Mouse (Mus musculus): ENCODE results near the gene Gm11639. TPM values are rescaled to one million over a fixed set of nuclear protein-coding genes. Genes with fewer than 3 reads are reported as not detected.

Gene Gm11639
- polyA plus RNA-seq, 1 experiment from 2014 or later = 0.07 TPM

DNA sequence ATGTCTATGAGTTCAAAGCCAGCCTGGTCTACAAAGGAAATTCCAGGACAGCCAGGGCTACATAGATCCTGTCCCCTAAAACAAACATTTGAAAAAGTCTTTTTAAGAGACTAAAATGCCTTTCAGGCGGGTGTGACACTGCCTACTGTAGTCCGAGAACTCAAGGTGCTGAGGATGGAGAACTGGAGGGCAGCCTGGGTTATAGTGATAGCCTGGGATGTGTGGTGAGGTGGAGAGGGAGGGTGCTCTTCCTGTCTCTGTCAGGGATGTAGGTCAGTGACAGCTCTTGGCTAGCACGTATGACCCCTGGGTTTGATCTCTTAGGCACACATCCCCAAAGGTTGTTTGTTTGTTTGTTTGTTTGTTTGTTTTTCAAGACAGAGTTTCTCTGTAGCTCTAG, 458.6 kb downstream of the Gm11639 start:
- 39% methylated on average over 3 of the region's 3 CpGs for WGBS (ENCODE audit: insufficient replicate concordance)
- H3K4me3 ChIP-seq (replicated peaks) = no peak overlapping the region
- H3K4me2 ChIP-seq = no peak overlapping the region
- peaks cover 43% of the 10 kb centered on the region for H3K4me1 ChIP-seq (replicated peaks)
- peaks cover 26% of the 10 kb centered on the region for H3K36me3 ChIP-seq
- H3K27ac ChIP-seq = peak overlapping the region; percentile 70
- DNase-seq (no peak), ATAC-seq (ENCODE audit: low read depth) (peak; percentile 71)
- 0 out of 2 replicates have a peak overlapping the region, but pooled peaks have one; percentile 2 for H3K9ac ChIP-seq
- H3K9me3 ChIP-seq (replicated peaks) = no peaks in the 10 kb centered on the region
- no peaks in the 10 kb centered on the region for H3K27me3 ChIP-seq

- 57% methylated on average over 11 of the region's 11 CpGs for WGBS (ENCODE audit: insufficient replicate concordance)
- no peak overlapping the region for H3K4me2 ChIP-seq
- DNase-seq (no peak), ATAC-seq (ENCODE audit: low read depth) (peak; percentile 19)
- H3K9ac ChIP-seq = peak overlapping the region; percentile 2; the same call in 1 of the 2 replicates
- H3K4me3 ChIP-seq (replicated peaks) = no peak overlapping the region
- peaks cover 20% of the 10 kb centered on the region for H3K36me3 ChIP-seq
- peaks cover 47% of the 10 kb centered on the region for H3K4me1 ChIP-seq (replicated peaks)
- H3K9me3 ChIP-seq (replicated peaks) = no peaks in the 10 kb centered on the region
- no peaks in the 10 kb centered on the region for H3K27me3 ChIP-seq
- H3K27ac ChIP-seq = peak overlapping the region; percentile 70
These were observed 459.2 kb downstream of the Gm11639 start for GRCm38 (mm10) chr11:105144508-105145210.

GRCm38 (mm10) chr11:105145211-105145610, 459.7 kb downstream of the Gm11639 start:
- WGBS (ENCODE audit: insufficient replicate concordance) = 81% methylated on average over 10 of the region's 10 CpGs
- H3K9ac ChIP-seq = no peak overlapping the region
- DNase-seq = no peak
- no peak overlapping the region for H3K4me3 ChIP-seq (replicated peaks)
- no peaks in the 10 kb centered on the region for H3K9me3 ChIP-seq (replicated peaks)
- no peak for ATAC-seq (ENCODE audit: low read depth)
- peak overlapping the region; percentile 70 for H3K27ac ChIP-seq
- H3K4me2 ChIP-seq = no peak overlapping the region
- H3K36me3 ChIP-seq = peaks cover 15% of the 10 kb centered on the region
- H3K4me1 ChIP-seq (replicated peaks) = peaks cover 52% of the 10 kb centered on the region
- no peaks in the 10 kb centered on the region for H3K27me3 ChIP-seq

DNA sequence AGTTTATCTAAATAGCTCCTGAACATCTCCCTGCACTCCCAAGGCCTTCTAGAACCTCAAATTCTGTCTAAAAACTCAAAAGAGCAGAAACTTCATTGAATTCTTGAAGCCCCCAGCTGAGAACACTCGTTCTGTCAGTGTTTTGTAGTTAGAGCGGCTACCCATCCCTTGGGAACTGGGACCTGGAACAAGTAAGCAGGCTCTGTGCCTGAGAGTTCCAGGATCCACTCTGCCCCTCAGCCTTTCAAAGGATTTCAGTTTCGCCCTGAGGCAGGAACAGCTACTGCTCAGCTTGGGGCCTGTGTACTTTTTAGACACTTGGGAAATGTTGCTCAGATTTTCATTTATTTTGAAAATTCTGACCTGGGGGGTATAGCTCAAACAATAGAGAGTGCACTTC, 461.1 kb downstream of the Gm11639 start, which contains the start of gene Gm10842:
Gm10842 (plus strand) TSS at position 301 of the 400 bp plus-strand sequence.
- WGBS (ENCODE audit: insufficient replicate concordance) = 74% methylated on average over 3 of the region's 3 CpGs
- Histone ChIP-seq H3K27ac (0 out of 2 replicates have a peak within 1 kb of the TSS, but pooled peaks have one; percentile 10), H3K4me1 (replicated peaks) (peaks cover 65% of the 10 kb centered on the region)

DNA sequence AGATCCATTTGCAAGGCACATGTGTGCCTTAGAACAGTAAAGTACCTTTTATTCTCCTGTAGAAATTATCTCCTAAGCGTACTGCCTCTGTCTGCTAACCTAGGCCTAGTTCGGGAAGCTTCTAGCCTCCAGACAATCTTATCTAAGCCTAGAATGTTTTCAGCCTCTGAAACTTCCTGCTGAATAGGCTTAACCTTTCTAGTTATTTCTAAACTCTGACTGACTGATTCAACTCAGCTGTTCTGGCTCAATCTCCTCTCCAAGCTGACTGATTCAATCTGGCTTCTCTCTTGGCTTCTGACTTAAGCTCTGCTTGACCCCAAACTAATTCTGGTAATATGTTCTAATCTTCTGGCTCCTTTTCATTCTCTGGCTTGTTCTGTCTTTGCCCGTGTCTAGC, 463.8 kb downstream of the Gm11639 start:
- no peak overlapping the region for H3K4me2 ChIP-seq
- no peak for ATAC-seq (ENCODE audit: low read depth)
- H3K9ac ChIP-seq = no peak overlapping the region
- no peak overlapping the region for H3K4me3 ChIP-seq (replicated peaks)
- DNase-seq = no peak
- H3K27ac ChIP-seq = peak overlapping the region; percentile 67
- peaks cover 63% of the 10 kb centered on the region for H3K4me1 ChIP-seq (replicated peaks)
- no peaks in the 10 kb centered on the region for H3K27me3 ChIP-seq
- H3K36me3 ChIP-seq = no peaks in the 10 kb centered on the region
- whole genome bisulfite sequencing (ENCODE audit: insufficient replicate concordance) = 38% methylated on average over 3 of the region's 3 CpGs
- H3K9me3 ChIP-seq (replicated peaks) = no peaks in the 10 kb centered on the region

More for the DNA sequence above, 461.1 kb downstream of the Gm11639 start, which contains the start of gene Gm10842:
- Histone ChIP-seq H3K9me3 (replicated peaks) (no peaks in the 10 kb centered on the region), H3K4me3 (replicated peaks) (no peak within 1 kb of the TSS), H3K27me3 (no peaks in the 10 kb centered on the region), H3K9ac (no peak within 1 kb of the TSS), H3K4me2 (no peak within 1 kb of the TSS), H3K36me3 (peaks cover 7% of the 10 kb centered on the region; the same call in 1 of the 2 replicates)
- no peak for DNase-seq
- no peak for ATAC-seq (ENCODE audit: low read depth)

GRCm38 (mm10) chr11:105149766-105150165, 464.3 kb downstream of the Gm11639 start:
- Histone ChIP-seq H3K4me3 (replicated peaks) (no peak overlapping the region), H3K27ac (peak overlapping the region; percentile 97), H3K36me3 (no peaks in the 10 kb centered on the region), H3K27me3 (no peaks in the 10 kb centered on the region), H3K9me3 (replicated peaks) (no peaks in the 10 kb centered on the region), H3K4me2 (no peak overlapping the region), H3K9ac (0 out of 2 replicates have a peak overlapping the region, but pooled peaks have one; percentile 8), H3K4me1 (replicated peaks) (peaks cover 63% of the 10 kb centered on the region)
- ATAC-seq (ENCODE audit: low read depth) (no peak), DNase-seq (no peak)
- 47% methylated on average over 1 of the region's 1 CpGs for WGBS (ENCODE audit: insufficient replicate concordance)

- WGBS (ENCODE audit: insufficient replicate concordance) = 57% methylated on average over 4 of the region's 4 CpGs
- H3K4me1 ChIP-seq (replicated peaks) = peaks cover 62% of the 10 kb centered on the region
- ATAC-seq (ENCODE audit: low read depth) = no peak
- no peak for DNase-seq
- 0 out of 2 replicates have a peak overlapping the region, but pooled peaks have one; percentile 52 for H3K4me2 ChIP-seq
- H3K36me3 ChIP-seq = no peaks in the 10 kb centered on the region
- H3K4me3 ChIP-seq (replicated peaks) = no peak overlapping the region
- H3K27ac ChIP-seq = peak overlapping the region; percentile 97
- H3K9me3 ChIP-seq (replicated peaks) = no peaks in the 10 kb centered on the region
- H3K27me3 ChIP-seq = no peaks in the 10 kb centered on the region
- peak overlapping the region; percentile 62; the same call in 1 of the 2 replicates for H3K9ac ChIP-seq
These were observed 465.2 kb downstream of the Gm11639 start for GRCm38 (mm10) chr11:105150691-105151090.

DNA sequence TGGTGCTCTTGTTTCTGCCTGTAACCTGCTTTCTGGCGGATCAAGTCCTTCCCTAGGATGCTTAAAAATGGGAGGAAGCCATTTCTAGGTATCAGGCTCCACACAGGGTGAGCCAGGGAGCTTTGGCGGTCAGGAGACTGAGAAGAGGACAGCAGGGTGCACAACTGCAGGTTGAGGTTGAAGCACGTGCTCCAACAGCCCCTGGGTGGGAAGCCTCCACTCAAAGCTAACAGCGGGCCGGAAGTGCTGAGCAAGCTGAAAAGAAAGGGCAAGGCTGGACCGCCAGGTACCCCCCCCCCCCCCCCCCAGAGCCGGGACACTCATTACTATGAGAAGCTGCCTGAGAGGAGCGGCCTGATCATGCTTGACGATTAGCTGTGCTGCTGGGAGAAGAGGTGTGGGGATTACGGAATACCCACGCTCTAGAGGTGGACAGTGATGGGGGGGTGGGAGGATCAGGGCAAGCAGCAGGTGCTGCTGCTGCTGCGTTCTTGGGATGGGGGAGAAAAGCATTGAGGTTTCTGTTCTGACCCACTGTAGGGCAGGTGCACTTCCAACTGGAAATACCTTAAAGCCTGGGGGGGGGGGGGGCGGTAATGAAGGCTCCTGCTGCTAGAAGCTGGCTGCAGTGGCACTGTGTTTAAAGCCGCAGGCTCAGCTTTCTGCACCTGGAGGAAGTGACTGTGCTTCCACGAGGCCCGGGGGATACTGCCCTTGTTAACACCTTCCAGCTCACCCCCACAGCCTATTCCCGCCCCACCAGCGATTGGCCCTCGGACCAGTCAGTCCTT, 465.9 kb downstream of the Gm11639 start:
- peak overlapping the region; percentile 62 for H3K9ac ChIP-seq
- H3K4me2 ChIP-seq = peak overlapping the region; percentile 52
- H3K27me3 ChIP-seq = no peaks in the 10 kb centered on the region
- DNase-seq (no peak), ATAC-seq (ENCODE audit: low read depth) (no peak)
- no peaks in the 10 kb centered on the region for H3K9me3 ChIP-seq (replicated peaks)
- peaks cover 69% of the 10 kb centered on the region for H3K4me1 ChIP-seq (replicated peaks)
- 16% methylated on average over 18 of the region's 19 CpGs for WGBS (ENCODE audit: insufficient replicate concordance)
- peak overlapping the region; percentile 97 for H3K27ac ChIP-seq
- no peaks in the 10 kb centered on the region for H3K36me3 ChIP-seq
- no peak overlapping the region for H3K4me3 ChIP-seq (replicated peaks)

DNA sequence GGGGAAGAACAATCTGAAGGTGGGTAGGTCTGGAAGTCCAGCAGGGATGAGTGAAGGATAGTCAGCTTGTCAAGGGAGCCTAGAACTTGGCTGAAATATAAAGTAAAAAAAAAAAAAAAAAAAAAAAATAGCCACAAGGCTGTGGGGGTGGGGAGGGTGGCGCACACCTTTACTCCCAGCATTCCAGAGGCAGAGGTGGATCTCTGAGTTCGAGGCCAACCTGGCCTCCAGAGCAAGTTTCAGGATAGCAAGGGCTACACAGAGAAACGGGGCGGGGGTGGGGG, 466.5 kb downstream of the Gm11639 start:
- Histone ChIP-seq H3K9ac (peak overlapping the region; percentile 62), H3K27me3 (no peaks in the 10 kb centered on the region), H3K4me1 (replicated peaks) (peaks cover 74% of the 10 kb centered on the region), H3K36me3 (no peaks in the 10 kb centered on the region), H3K9me3 (replicated peaks) (no peaks in the 10 kb centered on the region), H3K27ac (peak overlapping the region; percentile 97), H3K4me2 (peak overlapping the region; percentile 52), H3K4me3 (replicated peaks) (no peak overlapping the region)
- DNase-seq (no peak), ATAC-seq (ENCODE audit: low read depth) (no peak)
- WGBS (ENCODE audit: insufficient replicate concordance) = 20% methylated on average over 1 of the region's 4 CpGs

- H3K9me3 ChIP-seq (replicated peaks) = no peaks in the 10 kb centered on the region
- peak; percentile 89 for ATAC-seq (ENCODE audit: low read depth)
- peak; percentile 81 for DNase-seq
- H3K4me1 ChIP-seq (replicated peaks) = peaks cover 79% of the 10 kb centered on the region
- H3K27ac ChIP-seq = peak overlapping the region; percentile 97
- peak overlapping the region; percentile 60 for H3K9ac ChIP-seq
- H3K4me2 ChIP-seq = peak overlapping the region; percentile 69
- no peaks in the 10 kb centered on the region for H3K36me3 ChIP-seq
- WGBS (ENCODE audit: insufficient replicate concordance) = 19% methylated on average over 11 of the region's 11 CpGs
- peak overlapping the region; percentile 39 for H3K4me3 ChIP-seq (replicated peaks)
- H3K27me3 ChIP-seq = no peaks in the 10 kb centered on the region
These were observed 466.9 kb downstream of the Gm11639 start for GRCm38 (mm10) chr11:105152357-105152899.

Data from liver, embryonic 13.5 days (tissue).